Mouse (Mus musculus) layer of hippocampus, adult 18-20 months (tissue): ENCODE data around the gene Mdh1. TPM values are rescaled to one million over a fixed set of nuclear protein-coding genes. Genes with fewer than 3 reads are reported as not detected.
"Not testable (repeated sequence)": the region's sequence is repeated elsewhere in the genome, so short reads cannot be mapped to it uniquely, and the experiment has no call there.

ENCODE experiments used
- DNase-seq, 2 experiments: peaks; one replicate each; pipeline ENCODE4 v3.0.0; 2022; ENCODE audit warnings: low spot score in 2 of 2
- microRNA-seq, 2 experiments: library from miRNA; unstranded; fragments of <30 nt; microRNA quantifications; one replicate each; pipeline ENCODE4 v1.2.0; 2021
- total RNA-seq, 2 experiments: library from RNA; stranded (reverse); gene quantifications; 2 replicates each; pipeline ENCODE4 v1.2.3; 2021

Mdh1 gene
- total RNA-seq, 2 experiments from 2014 or later: 658 to 664 TPM

DNA sequence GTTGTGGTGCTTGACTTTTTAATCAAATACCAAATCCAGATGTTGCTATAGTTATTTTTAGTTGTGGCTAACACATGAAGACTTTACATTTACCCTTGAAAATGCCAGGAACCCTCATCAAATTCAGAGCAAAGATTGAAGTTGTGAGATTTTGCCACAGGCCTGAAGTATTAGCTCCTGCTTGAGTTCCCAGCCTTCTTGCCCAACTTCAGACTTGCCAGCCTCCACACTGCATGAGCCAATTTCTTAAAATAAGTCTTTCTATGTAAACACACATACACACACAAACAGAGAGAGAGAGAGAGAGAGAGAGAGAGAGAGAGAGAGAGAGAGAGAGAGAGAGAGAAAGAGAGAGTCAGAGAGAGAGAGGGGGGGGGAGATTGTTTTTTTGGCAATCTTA, 26.2 kb downstream of the Mdh1 start:
- DNase-seq: no peak

DNA sequence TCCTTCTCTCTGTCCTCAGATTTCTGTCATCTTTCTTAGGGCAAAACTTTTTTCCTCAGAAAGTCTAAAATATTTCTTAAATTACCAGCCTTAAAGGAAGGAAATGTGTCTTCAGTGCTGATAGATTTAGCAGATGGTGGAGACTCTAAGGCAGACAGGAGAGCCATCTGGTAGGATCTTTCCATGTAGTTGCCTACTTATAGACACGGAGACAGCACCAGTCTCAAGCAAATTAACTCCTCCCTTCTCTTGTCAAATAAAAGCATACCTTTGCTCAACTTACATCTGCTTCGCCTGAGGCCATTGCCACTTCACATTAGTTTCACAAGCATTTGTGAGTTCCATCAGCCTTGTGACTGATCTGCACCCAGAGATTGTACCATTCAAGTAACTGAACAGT, 27.1 kb downstream of the Mdh1 start:
- peak; percentile 14 to 67 for DNase-seq

- no peak for DNase-seq
These were observed 29.4 kb downstream of the Mdh1 start for GRCm38 (mm10) chr11:21542731-21543130.

DNA sequence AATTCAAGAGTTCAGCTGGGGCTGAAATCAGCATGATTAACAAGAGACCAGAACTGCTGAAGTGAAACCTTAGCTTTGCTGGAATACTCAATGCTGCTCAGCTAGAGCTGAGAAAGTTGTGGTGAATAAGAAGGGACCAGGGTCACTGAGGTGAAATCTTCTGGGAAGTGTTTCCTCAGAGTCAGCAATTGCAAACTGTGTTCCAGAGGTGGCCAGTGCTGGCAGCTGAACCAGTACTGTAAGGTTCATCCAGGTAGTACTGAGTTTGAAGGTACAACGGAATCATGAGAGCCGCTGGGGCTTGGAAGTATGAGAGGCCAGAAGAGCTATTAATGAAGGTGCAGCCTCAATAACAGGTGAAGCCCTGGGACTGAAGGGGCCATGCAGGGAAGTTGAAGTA, 31.5 kb downstream of the Mdh1 start:
- DNase-seq: no peak

- no peak for DNase-seq
These were observed 32.1 kb downstream of the Mdh1 start for GRCm38 (mm10) chr11:21540072-21540471.

DNA sequence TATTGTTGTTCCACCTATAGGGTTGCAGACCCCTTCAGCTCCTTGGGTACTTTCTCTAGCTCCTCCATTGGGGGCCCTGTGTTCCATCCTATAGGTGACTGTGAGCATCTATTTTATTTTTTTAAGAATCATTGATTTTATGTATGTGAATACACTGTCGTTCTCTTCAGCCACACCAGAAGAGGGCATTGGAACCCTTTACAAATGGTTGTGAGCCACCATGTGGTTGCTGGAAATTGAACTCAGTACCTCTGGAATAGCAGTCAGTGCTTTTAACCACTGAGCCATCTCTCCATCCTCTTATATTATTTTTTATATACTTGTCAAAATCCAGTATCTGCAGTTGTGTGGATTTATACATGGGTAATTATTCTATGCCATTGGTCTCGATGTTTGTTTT, 41.3 kb downstream of the Mdh1 start:
- DNase-seq: not testable (repeated sequence)

- no peak for DNase-seq
These were observed 43.3 kb downstream of the Mdh1 start for GRCm38 (mm10) chr11:21528676-21529394.

GRCm38 (mm10) chr11:21517726-21518125, 54.4 kb downstream of the Mdh1 start:
- DNase-seq: no peak

DNA sequence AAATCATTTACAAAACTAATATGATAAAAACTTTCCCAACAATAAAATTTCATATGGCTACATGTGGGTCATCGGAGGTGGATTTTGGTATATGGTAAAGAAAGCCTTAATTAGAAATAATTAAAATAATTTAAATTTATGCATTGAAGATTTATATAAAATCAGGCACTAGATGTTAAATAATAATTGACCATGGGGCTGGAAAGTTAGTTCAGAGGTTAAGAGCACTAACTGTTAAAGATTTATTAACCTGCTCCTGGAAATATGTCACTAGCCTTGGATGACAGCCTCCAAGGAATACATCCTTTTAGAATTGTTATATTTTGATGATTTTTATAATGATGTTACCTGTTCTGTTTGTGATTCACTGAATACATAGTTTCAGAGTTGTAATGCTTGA, 55.8 kb downstream of the Mdh1 start:
- DNase-seq: not testable (repeated sequence)

- DNase-seq: not testable (repeated sequence)
These were observed 61.6 kb downstream of the Mdh1 start for GRCm38 (mm10) chr11:21510577-21510976.

DNA sequence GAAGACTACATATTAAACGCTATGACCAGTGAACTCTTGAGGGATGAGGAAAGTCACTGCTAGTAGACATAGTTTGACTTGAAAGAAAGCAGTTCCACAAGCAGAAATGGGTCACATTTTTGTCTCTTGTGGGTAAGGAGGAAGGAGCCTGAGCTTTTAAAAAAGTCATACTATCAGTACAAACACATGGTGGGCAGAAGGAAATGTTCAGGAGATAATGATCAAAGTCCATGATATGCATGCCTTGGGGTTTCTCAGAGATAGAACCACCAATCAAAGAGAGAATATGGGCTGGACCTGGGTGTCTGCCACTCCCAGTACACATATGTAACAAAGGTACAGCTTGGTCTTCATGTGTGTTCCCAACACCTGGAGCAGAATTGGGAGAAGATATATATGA, 63.5 kb downstream of the Mdh1 start:
- DNase-seq: not testable (repeated sequence)

GRCm38 (mm10) chr11:21507073-21507472, 65.1 kb downstream of the Mdh1 start:
- DNase-seq: not testable (repeated sequence)

Small RNAs within 50 kb of the gene (microRNA-seq; reads per million reads assigned to microRNA genes)
- 0 reads per million in 2 experiments for gene Gm22990

Other genes starting within 250 kb of the Mdh1 start
- gene Ugp2, start 201.2 kb downstream of the Mdh1 start, total RNA-seq: 10 to 100 TPM; 79.9 to 81.5 TPM
- 10 to 100 TPM; 10.9 to 11.2 TPM for gene Wdpcp, start 132 bp downstream of the Mdh1 start, total RNA-seq